Mouse (Mus musculus) hindbrain, postnatal 0 days (tissue): ENCODE measurements at regions not wholly inside any gene's neighbourhood (a gene's known extent, or its start where the extent isn't known, plus 50 kb on each side); places are given as distances from the start of the nearest gene placed in this dataset.
A peak's percentile ranks its signal among the peaks of the same experiment; 100 is the strongest.

Source experiments
- ATAC-seq: fragments of 200-750 bp; cut with Nextera tagmentation; 2 replicates; pipeline ENCODE4 v1.8.0; 2017; ENCODE audit warnings: mild to moderate bottlenecking, moderate TSS enrichment, moderate library complexity
- DNase-seq: peaks from one replicate; pipeline ENCODE4 v3.0.0-alpha.2; 2015; ENCODE audit warnings: low spot score
- H3K27ac ChIP-seq: fragments of 300-500 bp; sonication (generic); 2 replicates; pipeline ENCODE4 v1.5.1; 2014; ENCODE audit warnings: mild to moderate bottlenecking
- H3K27me3 ChIP-seq: fragments of 300-500 bp; sonication (generic); 2 replicates; pipeline ENCODE4 v1.6.1; 2014; ENCODE audit warnings: low read length, mixed read lengths; ENCODE audit not compliant: insufficient read depth
- H3K36me3 ChIP-seq: fragments of 300-500 bp; sonication (generic); 2 replicates; pipeline ENCODE4 v1.6.1; 2014; ENCODE audit warnings: low read length, mixed read lengths; ENCODE audit not compliant: insufficient read depth
- H3K4me1 ChIP-seq: fragments of 300-500 bp; sonication (generic); 2 replicates; pipeline ENCODE4 v1.6.1; 2014; ENCODE audit warnings: antibody characterized with exemption, low read length, mixed read lengths; ENCODE audit not compliant: insufficient read depth
- H3K4me2 ChIP-seq: fragments of 300-500 bp; sonication (generic); 2 replicates; pipeline ENCODE4 v1.6.1; 2014; ENCODE audit warnings: low read depth, mild to moderate bottlenecking, low read length, moderate library complexity, mixed read lengths
- H3K4me3 ChIP-seq: fragments of 300-500 bp; sonication (generic); 2 replicates; pipeline ENCODE4 v1.5.1; 2014; ENCODE audit warnings: low read length
- H3K9ac ChIP-seq: fragments of 300-500 bp; sonication (generic); replicated peaks from 2 replicates; pipeline ENCODE4 v1.6.1; 2014; ENCODE audit warnings: mild to moderate bottlenecking, low read length, moderate library complexity, mixed read lengths
- H3K9me3 ChIP-seq: fragments of 300-500 bp; sonication (generic); 2 replicates; pipeline ENCODE4 v1.6.1; 2016; ENCODE audit warnings: low read length, mixed read lengths
- CTCF ChIP-seq: IDR thresholded peaks from 2 replicates; pipeline ENCODE4 v1.5.1; 2016; ENCODE audit warnings: antibody characterized with exemption, control low read depth, low read depth
- WGBS: fragments of 180-500 bp; shearing (Covaris S2); extraction: QIAGEN DNeasy Blood & Tissue Kit; methylation state at CpG from one replicate; pipeline ENCODE4 v1.1.7; 2014; 5-methylcytosine and 5-hydroxymethylcytosine counted together

- no peak for DNase-seq
These were observed 961.7 kb upstream of the Slc39a10 start for GRCm38 (mm10) chr1:47854372-47854771.

GRCm38 (mm10) chr1:47853911-47854310 is 961.3 kb upstream of the Slc39a10 start:
- Histone ChIP-seq H3K27me3 (no peaks in the 10 kb centered on the region), H3K4me1 (no peaks in the 10 kb centered on the region), H3K4me2 (no peak overlapping the region), H3K36me3 (no peaks in the 10 kb centered on the region), H3K9ac (no peak overlapping the region), H3K27ac (no peak overlapping the region), H3K4me3 (no peak overlapping the region), H3K9me3 (no peaks in the 10 kb centered on the region)
- DNase-seq, result no peak
- no peak for ATAC-seq
- WGBS, result 89% methylated on average over 4 of the region's 4 CpGs
- no peak for TF ChIP-seq CTCF

More at GRCm38 (mm10) chr1:47854372-47854771, 961.7 kb upstream of the Slc39a10 start:
- no peak overlapping the region for H3K9ac ChIP-seq
- H3K36me3 ChIP-seq, result no peaks in the 10 kb centered on the region
- TF ChIP-seq CTCF, result no peak
- H3K27ac ChIP-seq, result no peak overlapping the region
- no peak overlapping the region for H3K4me3 ChIP-seq
- no peak for ATAC-seq
- H3K27me3 ChIP-seq, result no peaks in the 10 kb centered on the region
- 86% methylated on average over 3 of the region's 3 CpGs for WGBS
- H3K4me2 ChIP-seq, result no peak overlapping the region
- H3K4me1 ChIP-seq, result no peaks in the 10 kb centered on the region
- H3K9me3 ChIP-seq, result no peaks in the 10 kb centered on the region

- Histone ChIP-seq H3K4me1 (no peaks in the 10 kb centered on the region), H3K36me3 (no peaks in the 10 kb centered on the region), H3K9me3 (no peaks in the 10 kb centered on the region), H3K4me2 (no peak overlapping the region), H3K9ac (no peak overlapping the region), H3K27me3 (no peaks in the 10 kb centered on the region), H3K4me3 (no peak overlapping the region), H3K27ac (no peak overlapping the region)
- 58% methylated on average over 2 of the region's 2 CpGs for WGBS
- no peak for TF ChIP-seq CTCF
- ATAC-seq (no peak), DNase-seq (no peak)
These were observed 948.2 kb upstream of the Slc39a10 start for GRCm38 (mm10) chr1:47840811-47841210.

DNA sequence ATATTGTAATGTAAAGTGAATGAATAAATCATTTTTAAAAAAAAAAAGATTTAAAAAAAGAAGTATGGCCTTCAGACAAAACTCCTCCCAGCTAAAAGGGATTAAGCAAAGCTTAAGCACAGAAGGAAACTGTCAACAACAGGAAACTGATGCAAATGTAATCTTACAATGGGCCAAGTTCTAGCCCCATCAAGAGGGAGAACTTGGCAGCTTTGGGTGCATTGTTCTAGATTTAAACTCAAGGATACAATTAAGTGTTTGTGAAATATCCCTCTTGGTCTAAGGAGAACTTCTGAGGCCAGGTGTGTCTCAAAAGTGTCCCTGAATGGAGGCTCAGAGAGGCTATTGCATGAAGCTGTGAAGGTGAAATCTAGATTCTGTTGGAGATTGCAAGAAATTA is 941.4 kb upstream of the Slc39a10 start:
- no peak for DNase-seq
- H3K4me2 ChIP-seq, result no peak overlapping the region
- no peaks in the 10 kb centered on the region for H3K9me3 ChIP-seq
- H3K27me3 ChIP-seq, result no peaks in the 10 kb centered on the region
- H3K36me3 ChIP-seq, result no peaks in the 10 kb centered on the region
- no peak for ATAC-seq
- H3K4me3 ChIP-seq, result no peak overlapping the region
- H3K9ac ChIP-seq, result no peak overlapping the region
- H3K4me1 ChIP-seq, result no peaks in the 10 kb centered on the region
- no peak for TF ChIP-seq CTCF
- no peak overlapping the region for H3K27ac ChIP-seq

- H3K9me3 ChIP-seq, result no peaks in the 10 kb centered on the region
- no peak for TF ChIP-seq CTCF
- H3K4me1 ChIP-seq, result no peaks in the 10 kb centered on the region
- no peak overlapping the region for H3K9ac ChIP-seq
- H3K4me2 ChIP-seq, result no peak overlapping the region
- 90% methylated on average over 6 of the region's 6 CpGs for WGBS
- no peak overlapping the region for H3K4me3 ChIP-seq
- DNase-seq, result no peak
- no peak overlapping the region for H3K27ac ChIP-seq
- ATAC-seq, result no peak
- no peaks in the 10 kb centered on the region for H3K36me3 ChIP-seq
- H3K27me3 ChIP-seq, result no peaks in the 10 kb centered on the region
These were observed 934.6 kb upstream of the Slc39a10 start for GRCm38 (mm10) chr1:47827206-47827605.

GRCm38 (mm10) chr1:47809508-47809907 is 916.9 kb upstream of the Slc39a10 start:
- H3K9ac ChIP-seq, result no peak overlapping the region
- no peaks in the 10 kb centered on the region for H3K4me1 ChIP-seq
- H3K4me2 ChIP-seq, result no peak overlapping the region
- ATAC-seq (no peak), DNase-seq (peak; percentile 86)
- no peaks in the 10 kb centered on the region for H3K36me3 ChIP-seq
- WGBS, result 35% methylated on average over 7 of the region's 7 CpGs
- H3K4me3 ChIP-seq, result no peak overlapping the region
- H3K27ac ChIP-seq, result no peak overlapping the region
- peak; percentile 69 for TF ChIP-seq CTCF
- no peaks in the 10 kb centered on the region for H3K9me3 ChIP-seq
- no peaks in the 10 kb centered on the region for H3K27me3 ChIP-seq

- Histone ChIP-seq H3K4me3 (no peak overlapping the region), H3K27ac (no peak overlapping the region), H3K27me3 (no peaks in the 10 kb centered on the region), H3K9me3 (no peaks in the 10 kb centered on the region), H3K36me3 (no peaks in the 10 kb centered on the region), H3K4me2 (no peak overlapping the region), H3K4me1 (no peaks in the 10 kb centered on the region), H3K9ac (no peak overlapping the region)
- TF ChIP-seq CTCF, result no peak
- ATAC-seq, result no peak
- 42% methylated on average over 3 of the region's 3 CpGs for WGBS
- peak; percentile 18 for DNase-seq
These were observed 902.1 kb upstream of the Slc39a10 start for GRCm38 (mm10) chr1:47794763-47795162.
